Mouse (Mus musculus) forebrain, embryonic 12.5 days (tissue): ENCODE measurements at regions not wholly inside any gene's neighbourhood (a gene's known extent, or its start where the extent isn't known, plus 50 kb on each side); places are given as distances from the start of the nearest gene placed in this dataset.

Experiments
- ATAC-seq: fragments of 200-750 bp; cut with Nextera tagmentation; 2 replicates; pipeline ENCODE4 v1.8.0; 2017; ENCODE audit warnings: moderate TSS enrichment; ENCODE audit not compliant: low FRiP score
- H3K27ac ChIP-seq: fragments of 300-500 bp; sonication (generic); 2 replicates; pipeline ENCODE4 v1.5.1; 2016; ENCODE audit warnings: mild to moderate bottlenecking
- H3K27me3 ChIP-seq: fragments of 300-500 bp; sonication (generic); 2 replicates; pipeline ENCODE4 v1.6.1; 2016; ENCODE audit warnings: mild to moderate bottlenecking
- H3K36me3 ChIP-seq: fragments of 300-500 bp; sonication (generic); replicated peaks from 2 replicates; pipeline ENCODE4 v1.6.1; 2016; ENCODE audit warnings: mild to moderate bottlenecking
- H3K4me1 ChIP-seq: fragments of 300-500 bp; sonication (generic); 2 replicates; pipeline ENCODE4 v1.6.1; 2016
- H3K4me2 ChIP-seq: fragments of 300-500 bp; sonication (generic); 2 replicates; pipeline ENCODE4 v1.6.1; 2016; ENCODE audit warnings: mild to moderate bottlenecking, moderate library complexity
- H3K4me3 ChIP-seq: fragments of 300-500 bp; sonication (generic); replicated peaks from 2 replicates; pipeline ENCODE4 v1.5.1; 2016; ENCODE audit warnings: mild to moderate bottlenecking
- H3K9ac ChIP-seq: fragments of 300-500 bp; sonication (generic); 2 replicates; pipeline ENCODE4 v1.6.1; 2016; ENCODE audit warnings: mild to moderate bottlenecking
- H3K9me3 ChIP-seq: fragments of 300-500 bp; sonication (generic); 2 replicates; pipeline ENCODE4 v1.6.1; 2016
- WGBS: fragments of 180-500 bp; shearing (Covaris S2); methylation state at CpG from one replicate; pipeline ENCODE4 v1.1.7; 2016; 5-methylcytosine and 5-hydroxymethylcytosine counted together

GRCm38 (mm10) chr8:12165487-12166152 is 113.0 kb upstream of the A230072I06Rik start:
- peak overlapping the region; percentile 14 for H3K4me3 ChIP-seq
- peaks cover 56% of the 10 kb centered on the region for H3K4me1 ChIP-seq
- peaks cover 58% of the 10 kb centered on the region for H3K27me3 ChIP-seq
- 11% methylated on average over 23 of the region's 23 CpGs for WGBS
- H3K9ac ChIP-seq: peak overlapping the region; percentile 42
- peak; percentile 65 for ATAC-seq
- no peaks in the 10 kb centered on the region for H3K36me3 ChIP-seq
- no peaks in the 10 kb centered on the region for H3K9me3 ChIP-seq
- peak overlapping the region; percentile 83 for H3K27ac ChIP-seq
- peak overlapping the region; percentile 47 for H3K4me2 ChIP-seq

DNA sequence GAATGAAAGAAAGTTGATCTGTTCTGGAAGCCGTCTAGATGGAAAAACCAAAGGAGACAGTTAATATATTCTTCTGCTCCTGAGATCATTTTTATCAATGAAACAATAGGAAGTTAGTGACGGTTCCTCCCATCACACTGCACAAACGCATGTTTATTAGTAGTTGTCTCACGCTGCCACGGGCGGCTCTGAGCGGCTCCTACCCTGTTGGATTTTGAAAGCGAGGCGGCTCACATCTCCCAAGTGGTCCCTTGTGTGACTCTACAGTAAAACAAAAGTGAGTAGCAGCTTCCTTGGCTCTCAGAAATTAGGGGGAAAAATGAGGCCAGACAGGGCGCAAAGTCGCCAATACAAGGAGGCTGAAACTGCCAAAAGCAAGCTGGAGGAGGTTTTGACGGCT is 106.8 kb upstream of the A230072I06Rik start:
- peaks cover 46% of the 10 kb centered on the region for H3K27me3 ChIP-seq

DNA sequence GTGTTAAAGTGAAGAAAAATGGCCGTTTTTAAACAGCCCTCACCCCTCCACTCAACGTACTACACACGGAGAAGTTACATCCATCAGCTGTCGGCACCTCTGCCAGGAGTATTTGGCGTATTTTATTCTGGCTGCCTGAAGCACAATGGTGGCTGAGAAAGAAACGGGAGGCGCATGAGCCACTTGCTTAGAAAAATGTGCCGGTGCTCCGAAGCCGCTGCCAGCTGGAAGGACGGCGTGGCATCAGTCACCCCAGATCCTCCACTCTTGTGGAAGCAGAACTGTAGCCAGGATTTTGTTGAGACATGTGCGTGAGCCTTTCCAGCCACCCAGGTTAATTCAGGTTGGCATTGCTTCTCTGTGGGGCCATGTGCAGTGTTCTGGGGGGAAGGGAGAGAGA is 103.1 kb upstream of the A230072I06Rik start:
- H3K4me3 ChIP-seq: no peak overlapping the region
- peaks cover 26% of the 10 kb centered on the region for H3K4me1 ChIP-seq
- H3K9ac ChIP-seq: no peak overlapping the region
- no peaks in the 10 kb centered on the region for H3K36me3 ChIP-seq
- H3K4me2 ChIP-seq: no peak overlapping the region
- no peaks in the 10 kb centered on the region for H3K9me3 ChIP-seq
- peaks cover 43% of the 10 kb centered on the region for H3K27me3 ChIP-seq
- 82% methylated on average over 13 of the region's 13 CpGs for WGBS
- ATAC-seq: no peak
- no peak overlapping the region for H3K27ac ChIP-seq

More for the DNA sequence above, 106.8 kb upstream of the A230072I06Rik start:
- Histone ChIP-seq H3K36me3 (no peaks in the 10 kb centered on the region), H3K9me3 (no peaks in the 10 kb centered on the region), H3K9ac (no peak overlapping the region), H3K4me3 (no peak overlapping the region), H3K4me1 (peaks cover 46% of the 10 kb centered on the region), H3K4me2 (no peak overlapping the region), H3K27ac (peak overlapping the region; percentile 19; the same call in 1 of the 2 replicates)
- WGBS: 79% methylated on average over 12 of the region's 12 CpGs
- no peak for ATAC-seq

DNA sequence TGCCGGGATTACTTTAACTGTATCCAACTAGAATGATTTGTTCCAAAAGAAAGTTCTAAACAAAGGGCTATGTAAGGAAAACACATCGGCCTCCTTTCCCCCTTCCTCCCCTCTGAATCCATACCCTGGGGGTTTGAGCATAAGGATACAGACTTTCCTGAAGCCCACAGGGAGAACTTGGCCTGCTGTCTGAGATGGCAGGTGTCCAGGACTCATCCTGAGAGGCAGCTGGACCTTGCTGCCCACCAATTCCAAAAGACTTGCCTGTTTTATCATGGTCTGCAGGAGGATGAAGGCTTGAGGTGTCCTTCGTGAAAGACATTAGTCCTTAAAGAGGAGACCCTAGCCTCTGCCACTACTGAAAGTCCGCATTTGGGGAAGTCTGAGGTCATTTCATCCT is 94.0 kb upstream of the A230072I06Rik start:
- Histone ChIP-seq H3K36me3 (no peaks in the 10 kb centered on the region), H3K4me1 (peaks cover 15% of the 10 kb centered on the region), H3K9ac (no peak overlapping the region), H3K4me2 (no peak overlapping the region), H3K4me3 (no peak overlapping the region), H3K9me3 (no peaks in the 10 kb centered on the region), H3K27ac (no peak overlapping the region), H3K27me3 (peaks cover 62% of the 10 kb centered on the region)
- 60% methylated on average over 4 of the region's 4 CpGs for WGBS
- no peak for ATAC-seq

- Histone ChIP-seq H3K4me2 (no peak overlapping the region), H3K4me3 (no peak overlapping the region)
- ATAC-seq: no peak
Observed at GRCm38 (mm10) chr8:12187366-12187765, 91.3 kb upstream of the A230072I06Rik start.

GRCm38 (mm10) chr8:12188451-12188850 is 90.2 kb upstream of the A230072I06Rik start:
- Histone ChIP-seq H3K27ac (no peak overlapping the region), H3K36me3 (no peaks in the 10 kb centered on the region), H3K9me3 (0 out of 2 replicates have a peak, but pooled peaks cover 3% of the 10 kb centered on the region), H3K4me3 (no peak overlapping the region), H3K9ac (no peak overlapping the region), H3K4me1 (peaks cover 15% of the 10 kb centered on the region), H3K4me2 (no peak overlapping the region), H3K27me3 (peaks cover 31% of the 10 kb centered on the region; the same call in 1 of the 2 replicates)
- 82% methylated on average over 5 of the region's 5 CpGs for WGBS
- ATAC-seq: no peak

More at GRCm38 (mm10) chr8:12187366-12187765, 91.3 kb upstream of the A230072I06Rik start:
- H3K36me3 ChIP-seq: no peaks in the 10 kb centered on the region
- no peak overlapping the region for H3K9ac ChIP-seq
- H3K27me3 ChIP-seq: peaks cover 40% of the 10 kb centered on the region; the same call in 1 of the 2 replicates
- H3K9me3 ChIP-seq: 0 out of 2 replicates have a peak, but pooled peaks cover 3% of the 10 kb centered on the region
- no peak overlapping the region for H3K27ac ChIP-seq
- 95% methylated on average over 3 of the region's 3 CpGs for WGBS
- peaks cover 15% of the 10 kb centered on the region for H3K4me1 ChIP-seq

DNA sequence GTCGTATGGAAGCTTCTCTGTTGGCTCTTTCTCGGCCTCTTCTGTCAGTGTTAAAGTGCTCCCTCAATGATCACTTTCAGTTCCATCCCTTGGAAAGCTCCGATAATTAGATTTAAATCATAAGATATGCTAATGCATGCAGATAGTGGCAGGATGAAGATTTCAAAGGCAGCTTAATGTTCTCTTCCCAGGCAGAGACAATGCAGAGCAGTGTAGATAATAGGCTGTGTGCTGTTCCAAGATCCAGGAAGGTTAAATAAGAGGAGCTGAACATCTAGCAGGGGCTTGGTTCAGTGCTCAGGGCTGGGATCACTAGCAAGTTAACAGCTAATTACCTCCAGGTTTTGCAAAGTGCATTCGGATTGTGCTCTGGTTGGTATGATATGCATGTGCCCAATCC is 89.7 kb upstream of the A230072I06Rik start:
- H3K4me1 ChIP-seq: peaks cover 14% of the 10 kb centered on the region
- H3K9me3 ChIP-seq: 0 out of 2 replicates have a peak, but pooled peaks cover 3% of the 10 kb centered on the region
- 46% methylated on average over 4 of the region's 4 CpGs for WGBS
- no peak overlapping the region for H3K4me2 ChIP-seq
- H3K27ac ChIP-seq: no peak overlapping the region
- H3K27me3 ChIP-seq: peaks cover 35% of the 10 kb centered on the region; the same call in 1 of the 2 replicates
- H3K9ac ChIP-seq: no peak overlapping the region
- no peak for ATAC-seq
- H3K36me3 ChIP-seq: no peaks in the 10 kb centered on the region
- no peak overlapping the region for H3K4me3 ChIP-seq

- Histone ChIP-seq H3K4me1 (peaks cover 8% of the 10 kb centered on the region), H3K27ac (no peak overlapping the region), H3K4me3 (no peak overlapping the region), H3K4me2 (no peak overlapping the region), H3K9me3 (0 out of 2 replicates have a peak, but pooled peaks cover 3% of the 10 kb centered on the region), H3K27me3 (peaks cover 24% of the 10 kb centered on the region; the same call in 1 of the 2 replicates), H3K9ac (no peak overlapping the region), H3K36me3 (no peaks in the 10 kb centered on the region)
- 30% methylated on average over 8 of the region's 8 CpGs for WGBS
- no peak for ATAC-seq
Observed at GRCm38 (mm10) chr8:12192006-12192405, 86.6 kb upstream of the A230072I06Rik start.

- no peak overlapping the region for H3K27ac ChIP-seq
- WGBS: 88% methylated on average over 1 of the region's 1 CpGs
- no peak overlapping the region for H3K4me2 ChIP-seq
- no peak for ATAC-seq
- no peaks in the 10 kb centered on the region for H3K36me3 ChIP-seq
- H3K27me3 ChIP-seq: peaks cover 42% of the 10 kb centered on the region
- peaks cover 23% of the 10 kb centered on the region for H3K4me1 ChIP-seq
- H3K9ac ChIP-seq: no peak overlapping the region
- H3K9me3 ChIP-seq: no peaks in the 10 kb centered on the region
- H3K4me3 ChIP-seq: no peak overlapping the region
Observed at GRCm38 (mm10) chr8:12205909-12206308, 72.7 kb upstream of the A230072I06Rik start.

GRCm38 (mm10) chr8:12207412-12207811 is 71.2 kb upstream of the A230072I06Rik start:
- no peak overlapping the region for H3K4me3 ChIP-seq
- H3K9ac ChIP-seq: no peak overlapping the region
- H3K27ac ChIP-seq: peak overlapping the region; percentile 71
- H3K4me1 ChIP-seq: peaks cover 23% of the 10 kb centered on the region
- H3K4me2 ChIP-seq: no peak overlapping the region
- peak; percentile 90 for ATAC-seq
- peaks cover 56% of the 10 kb centered on the region for H3K27me3 ChIP-seq
- H3K36me3 ChIP-seq: no peaks in the 10 kb centered on the region
- no peaks in the 10 kb centered on the region for H3K9me3 ChIP-seq
- whole genome bisulfite sequencing: 54% methylated on average over 3 of the region's 3 CpGs

- H3K9ac ChIP-seq: no peak overlapping the region
- H3K9me3 ChIP-seq: no peaks in the 10 kb centered on the region
- peak overlapping the region; percentile 77 for H3K27ac ChIP-seq
- ATAC-seq: 0 out of 2 replicates have a peak, but pooled peaks have one; percentile 36
- H3K4me3 ChIP-seq: no peak overlapping the region
- peak overlapping the region; percentile 47 for H3K4me2 ChIP-seq
- H3K27me3 ChIP-seq: peaks cover 73% of the 10 kb centered on the region
- WGBS: 38% methylated on average over 7 of the region's 7 CpGs
- H3K36me3 ChIP-seq: no peaks in the 10 kb centered on the region
- peaks cover 35% of the 10 kb centered on the region for H3K4me1 ChIP-seq
Observed at GRCm38 (mm10) chr8:12213774-12214173, 64.8 kb upstream of the A230072I06Rik start.

GRCm38 (mm10) chr8:12214205-12215019 is 64.2 kb upstream of the A230072I06Rik start:
- 4% methylated on average over 24 of the region's 24 CpGs for WGBS
- H3K9me3 ChIP-seq: no peaks in the 10 kb centered on the region
- peaks cover 32% of the 10 kb centered on the region for H3K4me1 ChIP-seq
- H3K27me3 ChIP-seq: peaks cover 75% of the 10 kb centered on the region
- peak overlapping the region; percentile 47 for H3K4me2 ChIP-seq
- ATAC-seq: peak; percentile 65
- peak overlapping the region; percentile 33; the same call in 1 of the 2 replicates for H3K9ac ChIP-seq
- 0 out of 2 replicates have a peak overlapping the region, but pooled peaks have one; percentile 5 for H3K4me3 ChIP-seq
- no peaks in the 10 kb centered on the region for H3K36me3 ChIP-seq
- peak overlapping the region; percentile 77 for H3K27ac ChIP-seq
